Mouse (Mus musculus) spleen, postnatal 4 days (tissue): Measurements from ENCODE around the gene Apol11b.
A peak's percentile ranks its signal among the peaks of the same experiment; 100 is the strongest.
"Not testable (repeated sequence)": the region's sequence is repeated elsewhere in the genome, so short reads cannot be mapped to it uniquely, and the experiment has no call there.

Experiments used
- DNase-seq, 2 experiments: peaks; one replicate each; pipeline ENCODE4 v3.0.0; 2022; ENCODE audit warnings: low spot score in 2 of 2

The Apol11b gene

GRCm38 (mm10) chr15:77643176-77643575 lies at the start of gene Apol11b:
Apol11b (minus strand) TSS chr15:77643286.
- not testable (repeated sequence) for DNase-seq

- not testable (repeated sequence) for DNase-seq
Measured at GRCm38 (mm10) chr15:77691532-77692311, 48.6 kb upstream of the Apol11b start.

DNA sequence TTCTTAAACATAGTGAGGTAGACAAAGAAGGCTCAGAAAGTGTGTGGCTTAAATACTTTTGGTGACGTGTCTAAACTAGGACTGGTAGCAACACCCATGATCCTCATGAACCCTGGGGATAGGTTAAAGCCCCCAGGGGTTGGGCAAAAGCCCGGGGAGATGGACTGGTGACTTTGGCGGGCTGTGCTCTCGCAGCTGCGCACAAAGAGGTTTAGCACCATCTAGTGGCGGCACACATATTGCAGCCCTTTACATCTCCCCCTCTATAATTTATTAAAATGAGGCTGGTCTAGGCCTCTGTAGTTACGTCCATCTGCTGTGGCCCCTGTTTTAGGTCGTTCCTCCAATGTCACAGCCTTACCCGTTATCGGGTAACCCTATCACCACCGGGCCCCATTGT lies 40.9 kb upstream of the Apol11b start:
- DNase-seq = peak; percentile 19 to 67

DNA sequence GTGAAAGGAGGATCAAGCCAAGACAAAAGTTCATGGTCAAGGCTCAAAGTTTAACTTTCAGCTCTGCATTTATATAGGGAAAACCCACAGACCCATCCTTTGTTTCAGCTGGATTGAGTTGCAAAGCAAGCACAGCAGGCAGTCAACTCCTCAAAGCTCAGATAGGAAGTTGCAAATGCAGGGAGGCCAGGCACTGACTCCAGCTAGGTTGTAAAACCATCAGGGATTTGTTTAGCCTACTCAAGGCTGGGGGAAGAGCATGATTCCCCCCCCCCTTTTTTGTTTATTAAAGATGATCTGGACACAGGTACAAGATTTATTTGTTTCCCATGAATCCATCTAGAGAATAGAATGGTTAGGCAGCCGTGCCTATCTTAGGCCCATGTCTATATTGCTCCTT lies 31.0 kb upstream of the Apol11b start:
- not testable (repeated sequence) for DNase-seq

DNA sequence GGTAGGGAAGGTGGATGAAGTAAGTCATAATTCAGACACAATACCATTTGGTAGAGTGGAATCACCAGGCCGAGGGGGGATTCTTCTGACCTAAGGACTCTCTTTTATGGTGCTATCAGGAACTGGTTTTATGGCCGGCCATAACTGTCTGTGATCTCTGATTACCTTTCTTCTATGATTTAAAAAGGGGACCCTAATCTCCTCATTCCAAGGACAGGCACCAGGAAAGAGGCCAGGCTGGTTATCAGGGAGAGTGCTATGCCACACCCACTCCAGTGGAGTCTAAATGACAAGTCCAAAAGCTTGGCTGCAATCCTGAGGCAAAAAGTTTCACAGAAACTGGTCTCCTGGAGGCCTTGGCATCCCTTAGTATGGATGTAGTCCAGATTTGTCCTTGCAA lies 18.8 kb upstream of the Apol11b start:
- not testable (repeated sequence) for DNase-seq

DNA sequence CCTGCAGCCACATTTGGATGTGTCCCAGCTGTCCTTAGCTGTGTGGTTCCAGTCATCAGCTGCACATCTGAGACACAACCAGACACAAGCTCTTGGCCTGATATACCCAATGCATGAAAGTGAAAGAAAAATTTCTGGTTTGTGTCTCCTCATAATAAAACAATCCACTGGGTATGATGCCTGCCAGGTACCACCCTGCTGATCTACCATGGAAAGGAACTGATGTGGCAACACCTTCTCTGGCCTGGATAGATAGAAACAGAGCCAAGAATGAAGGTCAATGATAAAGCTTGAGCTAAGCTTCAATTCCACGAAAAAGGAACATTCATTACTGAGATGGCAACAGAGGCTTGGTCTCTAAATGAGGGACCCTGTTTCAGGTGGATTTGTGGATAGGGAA lies 16.7 kb upstream of the Apol11b start:
- not testable (repeated sequence) for DNase-seq

GRCm38 (mm10) chr15:77651143-77651542 lies 8.1 kb upstream of the Apol11b start:
- DNase-seq = not testable (repeated sequence)

GRCm38 (mm10) chr15:77629822-77630221 lies 13.3 kb downstream of the Apol11b start:
- not testable (repeated sequence) for DNase-seq

DNA sequence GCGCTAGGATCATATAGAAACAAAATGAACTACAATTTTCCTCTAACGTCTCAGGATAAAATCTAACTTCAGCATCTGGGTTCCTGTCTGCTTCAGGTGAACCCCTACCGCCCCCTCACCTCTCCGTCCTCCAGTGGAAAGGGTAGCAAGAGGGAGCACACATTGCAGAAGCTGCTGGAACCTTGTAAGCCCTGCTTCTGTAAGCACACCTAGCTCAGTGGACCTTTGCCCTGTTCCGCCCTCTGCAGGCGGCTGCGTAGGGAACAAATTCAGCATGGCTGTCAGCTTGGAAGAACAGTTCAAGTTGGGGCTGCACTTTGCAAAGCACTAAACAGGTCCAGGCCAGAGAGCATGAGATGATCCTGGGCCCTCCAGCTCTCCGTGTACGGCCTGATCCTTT lies 14.4 kb downstream of the Apol11b start:
- peak in 1 of 2 experiments; percentile 21 for DNase-seq

DNA sequence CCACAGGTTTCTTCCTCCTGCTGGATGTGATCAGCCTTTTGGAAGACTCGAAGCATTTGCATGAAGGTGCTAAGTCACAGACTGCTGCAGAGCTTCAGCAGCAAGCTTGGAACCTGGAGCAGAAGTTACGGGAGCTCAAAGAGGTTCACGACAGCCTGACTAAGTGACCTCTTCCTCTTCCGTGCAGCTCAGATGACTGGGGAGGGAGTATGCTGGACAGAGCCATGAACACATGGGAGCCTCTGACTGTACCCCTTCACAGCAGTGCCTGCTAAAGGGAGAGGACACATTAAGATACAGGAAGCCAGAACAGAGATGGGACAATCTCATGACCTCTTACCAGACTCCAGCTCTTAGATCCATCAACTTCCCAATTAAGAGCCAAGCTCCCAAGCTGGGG lies 16.6 kb downstream of the Apol11b start:
- not testable (repeated sequence) for DNase-seq

- DNase-seq = no peak
Measured at GRCm38 (mm10) chr15:77624710-77625109, 18.4 kb downstream of the Apol11b start.

DNA sequence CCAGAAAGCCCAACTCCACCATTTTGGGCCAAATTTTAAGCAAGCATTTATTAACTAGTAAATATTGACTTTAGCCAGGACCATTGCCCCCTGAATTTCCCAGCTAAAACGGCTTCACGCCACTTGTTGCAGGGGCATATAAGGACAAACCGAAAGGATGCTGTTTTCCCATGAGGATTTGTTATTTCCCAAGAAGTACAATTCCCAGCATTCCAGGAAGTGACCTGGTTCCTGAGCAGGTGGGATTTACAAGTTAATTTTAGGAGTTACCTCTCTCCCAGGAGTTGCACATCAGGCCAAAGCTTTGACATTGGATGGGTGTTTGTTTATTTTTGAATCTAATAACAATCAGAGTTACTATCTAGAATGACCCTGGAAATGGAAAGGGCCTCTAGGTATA lies 37.0 kb downstream of the Apol11b start:
- no peak for DNase-seq

GRCm38 (mm10) chr15:77598958-77599357 lies 44.1 kb downstream of the Apol11b start, which contains the start of gene Gm36245:
Gm36245 (plus strand) TSS chr15:77599258.
- no peak for DNase-seq

- no peak for DNase-seq
Measured at GRCm38 (mm10) chr15:77598429-77598828, 44.7 kb downstream of the Apol11b start.

- DNase-seq = no peak
Measured at GRCm38 (mm10) chr15:77595961-77596360, 47.1 kb downstream of the Apol11b start, which contains the start of gene Apol10b. Apol10b (minus strand) TSS chr15:77596125.

- no peak for DNase-seq
Measured at GRCm38 (mm10) chr15:77593557-77593956, 49.5 kb downstream of the Apol11b start.

GRCm38 (mm10) chr15:77590881-77591280 lies 52.2 kb downstream of the Apol11b start:
- DNase-seq = no peak

GRCm38 (mm10) chr15:77588981-77589380 lies 54.1 kb downstream of the Apol11b start:
- no peak for DNase-seq

DNA sequence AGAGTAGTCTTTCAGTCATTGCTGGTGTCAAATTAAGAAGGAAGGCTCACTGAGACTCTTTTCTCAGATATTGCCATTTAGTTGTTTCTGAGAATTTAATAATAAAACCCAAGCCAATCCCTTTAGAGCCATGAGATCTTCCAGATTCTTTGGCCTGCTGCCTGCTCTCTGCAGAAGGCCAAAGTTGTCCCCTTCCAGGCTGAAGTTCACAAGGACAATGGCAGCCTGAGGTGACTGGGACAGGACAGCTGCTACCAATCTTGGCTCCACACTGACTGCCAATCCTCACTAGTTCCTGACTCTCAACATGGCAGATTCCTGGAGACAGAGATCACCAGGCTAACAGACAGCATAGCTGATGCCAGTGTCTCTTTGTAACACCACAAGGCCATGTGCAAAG lies 56.1 kb downstream of the Apol11b start:
- DNase-seq = no peak
